Mouse (Mus musculus): ENCODE measurements at regions not wholly inside any gene's neighbourhood (a gene's known extent, or its start where the extent isn't known, plus 50 kb on each side); places are given as distances from the start of the nearest gene placed in this dataset.

DNA sequence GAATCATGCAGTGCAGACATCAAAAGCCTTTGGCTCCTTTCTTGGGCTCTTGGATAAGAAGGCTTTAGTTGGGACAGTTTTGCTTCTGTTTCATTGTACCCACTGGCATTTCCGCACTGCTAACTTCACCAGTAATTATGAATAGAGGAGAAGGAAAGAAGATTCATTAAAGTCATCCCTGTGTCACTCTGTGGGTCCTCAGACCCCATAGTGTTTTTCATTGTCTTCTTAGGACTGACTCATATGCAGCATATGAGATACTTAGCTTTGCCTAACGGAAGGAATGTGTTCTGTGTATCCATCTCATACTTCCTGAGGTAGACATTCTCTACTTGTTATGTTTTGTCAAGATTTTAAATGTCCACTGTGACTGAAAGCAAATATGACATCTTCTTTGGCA lies 287.6 kb upstream of the Sash1 start:
- intact Hi-C loops (cut with DNase I): no loop called here
- Histone ChIP-seq H3K4me1 (ENCODE audit: control insufficient read depth, insufficient read depth, low read length) (no peaks in the 10 kb centered on the region), H3K79me2 (replicated peaks; ENCODE audit: control insufficient read depth, insufficient read depth, low read length) (no peaks in the 10 kb centered on the region), H3K27me3 (ENCODE audit: control insufficient read depth, insufficient read depth, low read length) (no peaks in the 10 kb centered on the region; the same call in 1 of the 2 replicates), H3K27ac (no peak overlapping the region), H3K4me3 (no peak overlapping the region), H3K9ac (ENCODE audit: low read depth, low read length) (no peak overlapping the region), H3K36me3 (ENCODE audit: control insufficient read depth, insufficient read depth, low read length) (no peaks in the 10 kb centered on the region)
- DNase-seq: no peak
- 82% methylated on average over 2 of the region's 2 CpGs for WGBS
- TF ChIP-seq POLR2A (IDR thresholded peaks at IDR 0.05; ENCODE audit: insufficient read depth, low read depth, low read length): no peak
- no peak for TF ChIP-seq CTCF (IDR thresholded peaks at IDR 0.05)
- no peak for TF ChIP-seq EP300 (IDR thresholded peaks at IDR 0.05; ENCODE audit: insufficient read depth, low read depth, low read length)

- TF ChIP-seq CTCF (IDR thresholded peaks at IDR 0.05): no peak
- TF ChIP-seq POLR2A (IDR thresholded peaks at IDR 0.05; ENCODE audit: insufficient read depth, low read depth, low read length): no peak
- TF ChIP-seq EP300 (IDR thresholded peaks at IDR 0.05; ENCODE audit: insufficient read depth, low read depth, low read length): no peak
- WGBS: 88% methylated on average over 7 of the region's 7 CpGs
- Histone ChIP-seq H3K79me2 (replicated peaks; ENCODE audit: control insufficient read depth, insufficient read depth, low read length) (no peaks in the 10 kb centered on the region), H3K4me3 (no peak overlapping the region), H3K27ac (no peak overlapping the region), H3K27me3 (ENCODE audit: control insufficient read depth, insufficient read depth, low read length) (no peaks in the 10 kb centered on the region), H3K36me3 (ENCODE audit: control insufficient read depth, insufficient read depth, low read length) (no peaks in the 10 kb centered on the region), H3K4me1 (ENCODE audit: control insufficient read depth, insufficient read depth, low read length) (no peaks in the 10 kb centered on the region), H3K9ac (ENCODE audit: low read depth, low read length) (no peak overlapping the region)
- no peak for DNase-seq
- intact Hi-C loops (cut with DNase I): no loop called here
Observed at GRCm38 (mm10) chr10:9168725-9169124, 282.9 kb upstream of the Sash1 start.

DNA sequence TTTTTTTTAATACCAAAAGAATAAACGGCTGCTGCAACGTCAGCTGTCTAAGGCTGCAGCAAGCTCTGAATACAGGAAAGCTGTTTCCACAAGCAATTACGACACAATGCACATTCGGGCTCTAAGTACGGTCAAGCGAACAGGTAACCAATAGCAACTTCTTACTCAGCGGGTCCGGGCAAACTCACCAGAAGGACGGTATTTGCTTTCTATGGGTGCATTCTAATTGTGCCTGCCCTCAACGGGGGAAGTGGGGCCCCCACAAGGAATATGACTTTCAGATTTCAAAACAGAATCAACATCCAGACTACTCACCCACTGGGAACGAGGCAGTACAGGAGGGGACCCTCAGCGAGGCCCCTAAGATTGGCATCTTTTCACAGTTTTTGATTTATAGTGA lies 280.1 kb upstream of the Sash1 start:
- no peak for DNase-seq
- H3K4me1 ChIP-seq (ENCODE audit: control insufficient read depth, insufficient read depth, low read length): no peaks in the 10 kb centered on the region
- intact Hi-C loops (cut with DNase I): no loop called here
- WGBS: 88% methylated on average over 12 of the region's 12 CpGs
- no peaks in the 10 kb centered on the region for H3K79me2 ChIP-seq (replicated peaks; ENCODE audit: control insufficient read depth, insufficient read depth, low read length)
- H3K36me3 ChIP-seq (ENCODE audit: control insufficient read depth, insufficient read depth, low read length): no peaks in the 10 kb centered on the region
- no peak overlapping the region for H3K9ac ChIP-seq (ENCODE audit: low read depth, low read length)
- TF ChIP-seq CTCF (IDR thresholded peaks at IDR 0.05) (no peak), POLR2A (IDR thresholded peaks at IDR 0.05; ENCODE audit: insufficient read depth, low read depth, low read length) (no peak), EP300 (IDR thresholded peaks at IDR 0.05; ENCODE audit: insufficient read depth, low read depth, low read length) (no peak)
- no peak overlapping the region for H3K4me3 ChIP-seq
- H3K27me3 ChIP-seq (ENCODE audit: control insufficient read depth, insufficient read depth, low read length): no peaks in the 10 kb centered on the region
- H3K27ac ChIP-seq: no peak overlapping the region

- intact Hi-C loops (cut with DNase I): no loop called here
- Histone ChIP-seq H3K79me2 (replicated peaks; ENCODE audit: control insufficient read depth, insufficient read depth, low read length) (no peaks in the 10 kb centered on the region), H3K4me3 (no peak overlapping the region), H3K27me3 (ENCODE audit: control insufficient read depth, insufficient read depth, low read length) (no peaks in the 10 kb centered on the region), H3K36me3 (ENCODE audit: control insufficient read depth, insufficient read depth, low read length) (no peaks in the 10 kb centered on the region), H3K27ac (no peak overlapping the region), H3K9ac (ENCODE audit: low read depth, low read length) (no peak overlapping the region), H3K4me1 (ENCODE audit: control insufficient read depth, insufficient read depth, low read length) (no peaks in the 10 kb centered on the region)
- 82% methylated on average over 12 of the region's 12 CpGs for WGBS
- DNase-seq: no peak
- no peak for TF ChIP-seq EP300 (IDR thresholded peaks at IDR 0.05; ENCODE audit: insufficient read depth, low read depth, low read length)
Observed at GRCm38 (mm10) chr10:9165598-9165997, 279.7 kb upstream of the Sash1 start.

GRCm38 (mm10) chr10:9164333-9164732 lies 278.5 kb upstream of the Sash1 start:
- WGBS: 82% methylated on average over 7 of the region's 7 CpGs
- H3K27ac ChIP-seq: no peak overlapping the region
- no peak overlapping the region for H3K9ac ChIP-seq (ENCODE audit: low read depth, low read length)
- intact Hi-C loops (cut with DNase I): no loop called here
- H3K36me3 ChIP-seq (ENCODE audit: control insufficient read depth, insufficient read depth, low read length): no peaks in the 10 kb centered on the region
- TF ChIP-seq POLR2A (IDR thresholded peaks at IDR 0.05; ENCODE audit: insufficient read depth, low read depth, low read length) (no peak), CTCF (IDR thresholded peaks at IDR 0.05) (no peak), EP300 (IDR thresholded peaks at IDR 0.05; ENCODE audit: insufficient read depth, low read depth, low read length) (no peak)
- H3K4me3 ChIP-seq: no peak overlapping the region
- DNase-seq: no peak
- no peaks in the 10 kb centered on the region for H3K4me1 ChIP-seq (ENCODE audit: control insufficient read depth, insufficient read depth, low read length)
- no peaks in the 10 kb centered on the region for H3K27me3 ChIP-seq (ENCODE audit: control insufficient read depth, insufficient read depth, low read length)
- H3K79me2 ChIP-seq (replicated peaks; ENCODE audit: control insufficient read depth, insufficient read depth, low read length): no peaks in the 10 kb centered on the region

DNA sequence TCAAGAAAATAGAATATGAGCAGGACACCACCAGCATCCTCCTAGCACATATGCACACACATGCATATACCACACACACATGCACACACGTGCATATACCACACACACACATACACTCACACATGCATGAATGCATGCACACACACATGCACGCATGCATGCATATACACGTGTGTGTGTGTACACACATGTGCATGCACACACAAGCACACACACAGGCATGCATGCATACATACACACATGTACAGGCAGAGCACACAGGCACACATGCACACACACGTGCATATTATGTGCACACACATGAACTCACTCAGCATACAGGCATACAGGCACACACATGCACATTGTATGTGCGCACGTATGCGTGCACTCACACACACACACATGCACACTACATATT lies 275.7 kb upstream of the Sash1 start:
- Histone ChIP-seq H3K27ac (no peak overlapping the region), H3K79me2 (replicated peaks; ENCODE audit: control insufficient read depth, insufficient read depth, low read length) (no peaks in the 10 kb centered on the region), H3K36me3 (ENCODE audit: control insufficient read depth, insufficient read depth, low read length) (no peaks in the 10 kb centered on the region), H3K9ac (ENCODE audit: low read depth, low read length) (no peak overlapping the region), H3K27me3 (ENCODE audit: control insufficient read depth, insufficient read depth, low read length) (no peaks in the 10 kb centered on the region), H3K4me3 (no peak overlapping the region), H3K4me1 (ENCODE audit: control insufficient read depth, insufficient read depth, low read length) (no peaks in the 10 kb centered on the region)
- WGBS: 95% methylated on average over 7 of the region's 7 CpGs
- no peak for DNase-seq
- TF ChIP-seq POLR2A (IDR thresholded peaks at IDR 0.05; ENCODE audit: insufficient read depth, low read depth, low read length): no peak
- TF ChIP-seq CTCF (IDR thresholded peaks at IDR 0.05): no peak
- no peak for TF ChIP-seq EP300 (IDR thresholded peaks at IDR 0.05; ENCODE audit: insufficient read depth, low read depth, low read length)
- intact Hi-C loops (cut with DNase I): no loop called here

Data from heart, adult 2 months (tissue).